Mouse (Mus musculus) heart, postnatal 36 days (tissue): ENCODE measurements around the gene Nr2f1. TPM values are rescaled to one million over a fixed set of nuclear protein-coding genes. Genes with fewer than 3 reads are reported as not detected.
"Not testable (repeated sequence)": the region's sequence is repeated elsewhere in the genome, so short reads cannot be mapped to it uniquely, and the experiment has no call there.

ENCODE experiments used
- DNase-seq, 2 experiments: peaks; one replicate each; pipeline ENCODE4 v3.0.0; 2021 to 2022
- intact Hi-C: fragments of 180-260 bp; cut with DNase I; formaldehyde crosslinking; loops from one replicate; pipeline ENCODE4 v1.15.1; 2025
- total RNA-seq, 2 experiments: library from RNA; stranded (reverse); gene quantifications; 2 replicates each; pipeline ENCODE4 v1.2.3; 2021

Nr2f1 gene
- total RNA-seq, result 1 to 10 TPM; 3.8 to 4.1 TPM

- intact Hi-C loops, result loop anchor here (2.0 to 10.0 kb wide), 11 partner anchors 37 to 1225 kb away; partner anchors contain the start of genes 2210408I21Rik and Slf1
Measured at GRCm38 (mm10) chr13:78199642-78200160, at the start of gene Nr2f1. Gene Nr2f1, minus strand, starts transcription at chr13:78199757.

GRCm38 (mm10) chr13:78221680-78222079 is 22.1 kb upstream of the Nr2f1 start:
- no peak for DNase-seq
- intact Hi-C loops, result no loop called here

More at GRCm38 (mm10) chr13:78199642-78200160, at the start of gene Nr2f1:
- DNase-seq, result no peak

GRCm38 (mm10) chr13:78220238-78220637 is 20.7 kb upstream of the Nr2f1 start:
- intact Hi-C loops, DNase-seq: not testable (repeated sequence)

- intact Hi-C loops, result no loop called here
- DNase-seq, result no peak
Measured at GRCm38 (mm10) chr13:78215223-78215622, 15.7 kb upstream of the Nr2f1 start.

GRCm38 (mm10) chr13:78213155-78213554 is 13.6 kb upstream of the Nr2f1 start:
- no peak for DNase-seq
- intact Hi-C loops, result no loop called here

GRCm38 (mm10) chr13:78212111-78212510 is 12.6 kb upstream of the Nr2f1 start:
- intact Hi-C loops, result no loop called here

GRCm38 (mm10) chr13:78211231-78212010 is 11.9 kb upstream of the Nr2f1 start:
- intact Hi-C loops, result no loop called here
- DNase-seq, result no peak

More at GRCm38 (mm10) chr13:78212111-78212510, 12.6 kb upstream of the Nr2f1 start:
- no peak for DNase-seq

GRCm38 (mm10) chr13:78210748-78211089 is 11.2 kb upstream of the Nr2f1 start:
- intact Hi-C loops, result no loop called here

GRCm38 (mm10) chr13:78210029-78210747 is 10.6 kb upstream of the Nr2f1 start:
- intact Hi-C loops, result no loop called here
- DNase-seq, result no peak

More at GRCm38 (mm10) chr13:78210748-78211089, 11.2 kb upstream of the Nr2f1 start:
- no peak for DNase-seq

GRCm38 (mm10) chr13:78209611-78210028 is 10.1 kb upstream of the Nr2f1 start:
- intact Hi-C loops, result loop anchor here (10.0 kb wide), 3 partner anchors 435 to 1075 kb away; partner anchors contain the start of genes 2210408I21Rik and Slf1

GRCm38 (mm10) chr13:78208689-78209410 is 9.3 kb upstream of the Nr2f1 start:
- DNase-seq, result no peak
- intact Hi-C loops, result loop anchor here (10.0 kb wide), 3 partner anchors 436 to 1076 kb away; partner anchors contain the start of genes 2210408I21Rik and Slf1

More at GRCm38 (mm10) chr13:78209611-78210028, 10.1 kb upstream of the Nr2f1 start:
- no peak for DNase-seq

GRCm38 (mm10) chr13:78207796-78208645 is 8.5 kb upstream of the Nr2f1 start:
- intact Hi-C loops, result loop anchor here (10.0 kb wide), 3 partner anchors 437 to 1077 kb away; partner anchors contain the start of genes 2210408I21Rik and Slf1
- no peak for DNase-seq

GRCm38 (mm10) chr13:78206891-78207430 is 7.4 kb upstream of the Nr2f1 start:
- no peak for DNase-seq
- intact Hi-C loops, result loop anchor here (10.0 kb wide), 3 partner anchors 438 to 1078 kb away; partner anchors contain the start of genes 2210408I21Rik and Slf1

GRCm38 (mm10) chr13:78205426-78205825 is 5.9 kb upstream of the Nr2f1 start:
- intact Hi-C loops, result loop anchor here (10.0 kb wide), 3 partner anchors 439 to 1079 kb away; partner anchors contain the start of genes 2210408I21Rik and Slf1
- DNase-seq, result no peak

GRCm38 (mm10) chr13:78203348-78204061 is 3.9 kb upstream of the Nr2f1 start:
- intact Hi-C loops, result loop anchor here (5.0 to 10.0 kb wide), 7 partner anchors 279 to 1156 kb away; partner anchors contain the start of genes 2210408I21Rik and Slf1
- peak; percentile 31 to 56 for DNase-seq

- intact Hi-C loops, result loop anchor here (5.0 to 10.0 kb wide), 7 partner anchors 280 to 1155 kb away; partner anchors contain the start of genes 2210408I21Rik and Slf1
- peak; percentile 26 to 43 for DNase-seq
Measured at GRCm38 (mm10) chr13:78202574-78203347, 3.2 kb upstream of the Nr2f1 start.
